Mouse (Mus musculus) adrenal gland, postnatal 14 days (tissue): ENCODE measurements at regions not wholly inside any gene's neighbourhood (a gene's known extent, or its start where the extent isn't known, plus 50 kb on each side); places are given as distances from the start of the nearest gene placed in this dataset.
"Not testable (repeated sequence)": the region's sequence is repeated elsewhere in the genome, so short reads cannot be mapped to it uniquely, and the experiment has no call there.

Source experiments
- DNase-seq: peaks from one replicate; pipeline ENCODE4 v3.0.0; 2021; ENCODE audit warnings: mixed read lengths

GRCm38 (mm10) chr17:84844950-84845349 lies 54.4 kb upstream of the Lrpprc start:
- DNase-seq: no peak

- no peak for DNase-seq
Measured at GRCm38 (mm10) chr17:84846141-84846540, 55.6 kb upstream of the Lrpprc start.

GRCm38 (mm10) chr17:84848385-84849030 lies 57.9 kb upstream of the Lrpprc start:
- DNase-seq: no peak

- DNase-seq: no peak
Measured at GRCm38 (mm10) chr17:84849031-84849405, 58.4 kb upstream of the Lrpprc start.

GRCm38 (mm10) chr17:84850464-84850863 lies 59.9 kb upstream of the Lrpprc start:
- no peak for DNase-seq

- DNase-seq: no peak
Measured at GRCm38 (mm10) chr17:84850893-84851292, 60.3 kb upstream of the Lrpprc start.

GRCm38 (mm10) chr17:84856971-84857370 lies 66.4 kb upstream of the Lrpprc start:
- peak; percentile 60 for DNase-seq

- no peak for DNase-seq
Measured at GRCm38 (mm10) chr17:84858830-84859229, 68.2 kb upstream of the Lrpprc start.

GRCm38 (mm10) chr17:84859916-84860315 lies 69.3 kb upstream of the Lrpprc start:
- DNase-seq: no peak

- no peak for DNase-seq
Measured at GRCm38 (mm10) chr17:84860835-84861234, 70.2 kb upstream of the Lrpprc start.

- not testable (repeated sequence) for DNase-seq
Measured at GRCm38 (mm10) chr17:84864231-84864630, 73.6 kb upstream of the Lrpprc start.

- DNase-seq: peak; percentile 79
Measured at GRCm38 (mm10) chr17:84865158-84865557, 74.6 kb upstream of the Lrpprc start.

- no peak for DNase-seq
Measured at GRCm38 (mm10) chr17:84865566-84865965, 75.0 kb upstream of the Lrpprc start.

- DNase-seq: no peak
Measured at GRCm38 (mm10) chr17:84869074-84869722, 78.6 kb upstream of the Lrpprc start.

GRCm38 (mm10) chr17:84873554-84873953 lies 83.0 kb upstream of the Lrpprc start:
- peak; percentile 50 for DNase-seq

- DNase-seq: peak; percentile 72
Measured at GRCm38 (mm10) chr17:84874494-84874893, 82.0 kb upstream of the Ppm1b start.

GRCm38 (mm10) chr17:84875031-84875430 lies 81.5 kb upstream of the Ppm1b start:
- DNase-seq: no peak

GRCm38 (mm10) chr17:84876037-84876436 lies 80.5 kb upstream of the Ppm1b start:
- no peak for DNase-seq

- DNase-seq: peak; percentile 72
Measured at GRCm38 (mm10) chr17:84877176-84877863, 79.2 kb upstream of the Ppm1b start.

- DNase-seq: peak; percentile 87
Measured at GRCm38 (mm10) chr17:84877864-84878224, 78.7 kb upstream of the Ppm1b start.

GRCm38 (mm10) chr17:84878316-84878715 lies 78.2 kb upstream of the Ppm1b start:
- no peak for DNase-seq

GRCm38 (mm10) chr17:84879146-84879545 lies 77.4 kb upstream of the Ppm1b start:
- no peak for DNase-seq

- DNase-seq: no peak
Measured at GRCm38 (mm10) chr17:84880946-84881345, 75.6 kb upstream of the Ppm1b start.

- no peak for DNase-seq
Measured at GRCm38 (mm10) chr17:84888525-84888924, 68.0 kb upstream of the Ppm1b start.
